Mouse (Mus musculus) c-Kit-positive CD71-negative TER-119-negative erythroid progenitor cells, embryonic 14.5 days (primary cell): Measurements from ENCODE around the gene Rln3.
"Not testable (repeated sequence)": the region's sequence is repeated elsewhere in the genome, so short reads cannot be mapped to it uniquely, and the experiment has no call there.

Experiments
- DNase-seq: peaks from one replicate; pipeline ENCODE4 v3.0.0-alpha.2; 2013; ENCODE audit warnings: low read depth

Gene Rln3

GRCm38 (mm10) chr8:84019738-84020137 is 25.1 kb downstream of the Rln3 start:
- DNase-seq: no peak

GRCm38 (mm10) chr8:84015833-84016232 is 29.0 kb downstream of the Rln3 start:
- no peak for DNase-seq

- DNase-seq: no peak
Observed at GRCm38 (mm10) chr8:84012499-84013165, 32.2 kb downstream of the Rln3 start.

- no peak for DNase-seq
Observed at GRCm38 (mm10) chr8:84011705-84012498, 32.9 kb downstream of the Rln3 start, which contains the start of gene 2210011C24Rik. 2210011C24Rik (minus strand) TSS chr8:84012171.

GRCm38 (mm10) chr8:84010625-84011611 is 33.9 kb downstream of the Rln3 start:
- DNase-seq: no peak

- DNase-seq: no peak
Observed at GRCm38 (mm10) chr8:84009876-84010275, 34.9 kb downstream of the Rln3 start.

GRCm38 (mm10) chr8:84008362-84008761 is 36.4 kb downstream of the Rln3 start:
- no peak for DNase-seq

- not testable (repeated sequence) for DNase-seq
Observed at GRCm38 (mm10) chr8:84005502-84005901, 39.3 kb downstream of the Rln3 start.

GRCm38 (mm10) chr8:84004533-84005201 is 40.1 kb downstream of the Rln3 start:
- peak; percentile 94 for DNase-seq

- DNase-seq: no peak
Observed at GRCm38 (mm10) chr8:84003612-84004246, 41.1 kb downstream of the Rln3 start.

- DNase-seq: no peak
Observed at GRCm38 (mm10) chr8:84002957-84003611, 41.7 kb downstream of the Rln3 start.

GRCm38 (mm10) chr8:84001281-84002000 is 43.4 kb downstream of the Rln3 start, which contains the start of gene 1700067K01Rik:
1700067K01Rik (plus strand) TSS chr8:84001502.
- no peak for DNase-seq

GRCm38 (mm10) chr8:83999825-84000224 is 45.0 kb downstream of the Rln3 start:
- no peak for DNase-seq

GRCm38 (mm10) chr8:83999057-83999705 is 45.6 kb downstream of the Rln3 start:
- DNase-seq: no peak

GRCm38 (mm10) chr8:83998231-83999056 is 46.4 kb downstream of the Rln3 start:
- DNase-seq: no peak

GRCm38 (mm10) chr8:83997511-83998141 is 47.2 kb downstream of the Rln3 start, which contains the start of gene Samd1:
Samd1 (plus strand) TSS chr8:83997672.
- DNase-seq: no peak
